Mouse (Mus musculus): ENCODE measurements around the gene Olfr1136. TPM values are rescaled to one million over a fixed set of nuclear protein-coding genes. Genes with fewer than 3 reads are reported as not detected.

Olfr1136 gene
- not detected in 2 replicates for polyA plus RNA-seq (2014; fragmentation: Nextera tagmentation; extraction: Ambion mirVana)

- H3K4me2 ChIP-seq (ENCODE audit: low read length): no peak within 1 kb of the TSS
- no peak for DNase-seq (ENCODE audit: low spot score)
- H3K27me3 ChIP-seq (replicated peaks; ENCODE audit: control insufficient read depth, insufficient read depth, low read length): no peaks in the 10 kb centered on the region
- H3K4me3 ChIP-seq (ENCODE audit: low read depth, low read length): no peak within 1 kb of the TSS
- H3K9ac ChIP-seq (ENCODE audit: low read length): no peak within 1 kb of the TSS
- H3K9me3 ChIP-seq (replicated peaks; ENCODE audit: control insufficient read depth, low read length): no peaks in the 10 kb centered on the region
- H3K27ac ChIP-seq (ENCODE audit: low read depth, low read length): no peak within 1 kb of the TSS
- H3K4me1 ChIP-seq (ENCODE audit: control insufficient read depth, insufficient read depth, low read length): no peaks in the 10 kb centered on the region
- no peaks in the 10 kb centered on the region for H3K36me3 ChIP-seq (ENCODE audit: control insufficient read depth, insufficient read depth, low read length)
- no peak for ATAC-seq
Observed at GRCm38 (mm10) chr2:87693847-87694246, at the start of gene Olfr1136. TSS of gene Olfr1136 (minus strand) at chr2:87693947.

GRCm38 (mm10) chr2:87743452-87743851, 49.7 kb upstream of the Olfr1136 start, which contains the start of gene Olfr1140:
TSS of gene Olfr1140 (plus strand) at chr2:87743752.
- DNase-seq (ENCODE audit: low spot score): no peak
- Histone ChIP-seq H3K36me3 (ENCODE audit: control insufficient read depth, insufficient read depth, low read length) (no peaks in the 10 kb centered on the region), H3K4me1 (ENCODE audit: control insufficient read depth, insufficient read depth, low read length) (no peaks in the 10 kb centered on the region), H3K27me3 (replicated peaks; ENCODE audit: control insufficient read depth, insufficient read depth, low read length) (no peaks in the 10 kb centered on the region), H3K9me3 (replicated peaks; ENCODE audit: control insufficient read depth, low read length) (no peaks in the 10 kb centered on the region), H3K4me2 (ENCODE audit: low read length) (no peak within 1 kb of the TSS), H3K9ac (ENCODE audit: low read length) (no peak within 1 kb of the TSS), H3K4me3 (ENCODE audit: low read depth, low read length) (no peak within 1 kb of the TSS), H3K27ac (ENCODE audit: low read depth, low read length) (no peak within 1 kb of the TSS)
- 77% methylated on average over 3 of the region's 3 CpGs for WGBS
- no peak for ATAC-seq

GRCm38 (mm10) chr2:87739878-87740277, 46.1 kb upstream of the Olfr1136 start, which contains the start of gene Olfr1138:
TSS of gene Olfr1138 (minus strand) at chr2:87739978.
- ATAC-seq: no peak
- DNase-seq (ENCODE audit: low spot score): no peak
- WGBS: 82% methylated on average over 1 of the region's 1 CpGs
- H3K9me3 ChIP-seq (replicated peaks; ENCODE audit: control insufficient read depth, low read length): no peaks in the 10 kb centered on the region
- H3K27ac ChIP-seq (ENCODE audit: low read depth, low read length): no peak within 1 kb of the TSS
- no peak within 1 kb of the TSS for H3K4me3 ChIP-seq (ENCODE audit: low read depth, low read length)
- no peaks in the 10 kb centered on the region for H3K36me3 ChIP-seq (ENCODE audit: control insufficient read depth, insufficient read depth, low read length)
- H3K4me2 ChIP-seq (ENCODE audit: low read length): no peak within 1 kb of the TSS
- no peak within 1 kb of the TSS for H3K9ac ChIP-seq (ENCODE audit: low read length)
- H3K4me1 ChIP-seq (ENCODE audit: control insufficient read depth, insufficient read depth, low read length): no peaks in the 10 kb centered on the region
- H3K27me3 ChIP-seq (replicated peaks; ENCODE audit: control insufficient read depth, insufficient read depth, low read length): no peaks in the 10 kb centered on the region

GRCm38 (mm10) chr2:87713079-87713478, 19.3 kb upstream of the Olfr1136 start, which contains the start of gene Olfr1137:
TSS of gene Olfr1137 (minus strand) at chr2:87713179.
- Histone ChIP-seq H3K27me3 (replicated peaks; ENCODE audit: control insufficient read depth, insufficient read depth, low read length) (no peaks in the 10 kb centered on the region), H3K27ac (ENCODE audit: low read depth, low read length) (no peak within 1 kb of the TSS), H3K4me1 (ENCODE audit: control insufficient read depth, insufficient read depth, low read length) (no peaks in the 10 kb centered on the region), H3K9me3 (replicated peaks; ENCODE audit: control insufficient read depth, low read length) (no peaks in the 10 kb centered on the region), H3K36me3 (ENCODE audit: control insufficient read depth, insufficient read depth, low read length) (no peaks in the 10 kb centered on the region), H3K4me3 (ENCODE audit: low read depth, low read length) (no peak within 1 kb of the TSS), H3K9ac (ENCODE audit: low read length) (no peak within 1 kb of the TSS), H3K4me2 (ENCODE audit: low read length) (no peak within 1 kb of the TSS)
- ATAC-seq (no peak), DNase-seq (ENCODE audit: low spot score) (no peak)

GRCm38 (mm10) chr2:87673564-87673963, 20.2 kb downstream of the Olfr1136 start, which contains the start of gene Olfr1135:
TSS of gene Olfr1135 (minus strand) at chr2:87673664.
- 13% methylated on average over 1 of the region's 1 CpGs for WGBS
- H3K9ac ChIP-seq (ENCODE audit: low read length): no peak within 1 kb of the TSS
- no peak for ATAC-seq

GRCm38 (mm10) chr2:87658360-87658759, 35.4 kb downstream of the Olfr1136 start, which contains the start of gene Olfr1134:
TSS of gene Olfr1134 (minus strand) at chr2:87658460.
- DNase-seq (ENCODE audit: low spot score) (no peak), ATAC-seq (no peak)
- no peak within 1 kb of the TSS for H3K27ac ChIP-seq (ENCODE audit: low read depth, low read length)
- H3K4me1 ChIP-seq (ENCODE audit: control insufficient read depth, insufficient read depth, low read length): no peaks in the 10 kb centered on the region
- 87% methylated on average over 2 of the region's 2 CpGs for WGBS
- no peaks in the 10 kb centered on the region for H3K36me3 ChIP-seq (ENCODE audit: control insufficient read depth, insufficient read depth, low read length)
- H3K9me3 ChIP-seq (replicated peaks; ENCODE audit: control insufficient read depth, low read length): no peaks in the 10 kb centered on the region
- H3K9ac ChIP-seq (ENCODE audit: low read length): no peak within 1 kb of the TSS
- no peak within 1 kb of the TSS for H3K4me2 ChIP-seq (ENCODE audit: low read length)
- H3K27me3 ChIP-seq (replicated peaks; ENCODE audit: control insufficient read depth, insufficient read depth, low read length): no peaks in the 10 kb centered on the region
- no peak within 1 kb of the TSS for H3K4me3 ChIP-seq (ENCODE audit: low read depth, low read length)

More at GRCm38 (mm10) chr2:87673564-87673963, 20.2 kb downstream of the Olfr1136 start, which contains the start of gene Olfr1135:
- Histone ChIP-seq H3K4me1 (ENCODE audit: control insufficient read depth, insufficient read depth, low read length) (no peaks in the 10 kb centered on the region), H3K4me3 (ENCODE audit: low read depth, low read length) (no peak within 1 kb of the TSS), H3K27me3 (replicated peaks; ENCODE audit: control insufficient read depth, insufficient read depth, low read length) (no peaks in the 10 kb centered on the region), H3K27ac (ENCODE audit: low read depth, low read length) (no peak within 1 kb of the TSS), H3K4me2 (ENCODE audit: low read length) (no peak within 1 kb of the TSS), H3K9me3 (replicated peaks; ENCODE audit: control insufficient read depth, low read length) (no peaks in the 10 kb centered on the region), H3K36me3 (ENCODE audit: control insufficient read depth, insufficient read depth, low read length) (no peaks in the 10 kb centered on the region)
- DNase-seq (ENCODE audit: low spot score): no peak

- Histone ChIP-seq H3K27ac (ENCODE audit: low read depth, low read length) (no peak within 1 kb of the TSS), H3K9ac (ENCODE audit: low read length) (no peak within 1 kb of the TSS), H3K36me3 (ENCODE audit: control insufficient read depth, insufficient read depth, low read length) (no peaks in the 10 kb centered on the region), H3K4me3 (ENCODE audit: low read depth, low read length) (no peak within 1 kb of the TSS), H3K4me1 (ENCODE audit: control insufficient read depth, insufficient read depth, low read length) (no peaks in the 10 kb centered on the region), H3K9me3 (replicated peaks; ENCODE audit: control insufficient read depth, low read length) (no peaks in the 10 kb centered on the region), H3K4me2 (ENCODE audit: low read length) (no peak within 1 kb of the TSS), H3K27me3 (replicated peaks; ENCODE audit: control insufficient read depth, insufficient read depth, low read length) (no peaks in the 10 kb centered on the region)
- DNase-seq (ENCODE audit: low spot score) (no peak), ATAC-seq (no peak)
Observed at GRCm38 (mm10) chr2:87647274-87647673, 46.5 kb downstream of the Olfr1136 start, which contains the start of gene Olfr1133. TSS of gene Olfr1133 (minus strand) at chr2:87647374.

Other genes starting within 250 kb of the Olfr1136 start
- gene Olfr1126, start 240.0 kb downstream of the Olfr1136 start, polyA plus RNA-seq (2014; fragmentation: Nextera tagmentation; extraction: Ambion mirVana): not detected in 2 replicates
- gene Pramel7, start 196.9 kb downstream of the Olfr1136 start, polyA plus RNA-seq (2014; fragmentation: Nextera tagmentation; extraction: Ambion mirVana): not detected in 2 replicates
- not detected in 2 replicates for gene Pramel6, start 187.4 kb downstream of the Olfr1136 start, polyA plus RNA-seq (2014; fragmentation: Nextera tagmentation; extraction: Ambion mirVana)
- gene Olfr153, start 162.2 kb downstream of the Olfr1136 start, polyA plus RNA-seq (2014; fragmentation: Nextera tagmentation; extraction: Ambion mirVana): not detected in 2 replicates
- not detected in 2 replicates for gene Olfr1128, start 148.4 kb downstream of the Olfr1136 start, polyA plus RNA-seq (2014; fragmentation: Nextera tagmentation; extraction: Ambion mirVana)
- gene Olfr1129, start 120.0 kb downstream of the Olfr1136 start, polyA plus RNA-seq (2014; fragmentation: Nextera tagmentation; extraction: Ambion mirVana): not detected in 2 replicates
- not detected in 2 replicates for gene Olfr1130, start 87.7 kb downstream of the Olfr1136 start, polyA plus RNA-seq (2014; fragmentation: Nextera tagmentation; extraction: Ambion mirVana)
- gene Olfr1131, start 66.8 kb downstream of the Olfr1136 start, polyA plus RNA-seq (2014; fragmentation: Nextera tagmentation; extraction: Ambion mirVana): not detected in 2 replicates
- not detected in 2 replicates for gene Olfr1132, start 56.4 kb downstream of the Olfr1136 start, polyA plus RNA-seq (2014; fragmentation: Nextera tagmentation; extraction: Ambion mirVana)
- not detected in 2 replicates for gene Olfr1133, start 46.6 kb downstream of the Olfr1136 start, polyA plus RNA-seq (2014; fragmentation: Nextera tagmentation; extraction: Ambion mirVana)
- gene Olfr1134, start 35.5 kb downstream of the Olfr1136 start, polyA plus RNA-seq (2014; fragmentation: Nextera tagmentation; extraction: Ambion mirVana): not detected in 2 replicates
- not detected in 2 replicates for gene Olfr1135, start 20.3 kb downstream of the Olfr1136 start, polyA plus RNA-seq (2014; fragmentation: Nextera tagmentation; extraction: Ambion mirVana)
- not detected in 2 replicates for gene Olfr1137, start 19.2 kb upstream of the Olfr1136 start, polyA plus RNA-seq (2014; fragmentation: Nextera tagmentation; extraction: Ambion mirVana)
- not detected in 2 replicates for gene Olfr1138, start 46.0 kb upstream of the Olfr1136 start, polyA plus RNA-seq (2014; fragmentation: Nextera tagmentation; extraction: Ambion mirVana)
- not detected in 2 replicates for gene Olfr1140, start 49.8 kb upstream of the Olfr1136 start, polyA plus RNA-seq (2014; fragmentation: Nextera tagmentation; extraction: Ambion mirVana)
- not detected in 2 replicates for gene Olfr1141, start 60.0 kb upstream of the Olfr1136 start, polyA plus RNA-seq (2014; fragmentation: Nextera tagmentation; extraction: Ambion mirVana)
- gene Olfr152, start 85.5 kb upstream of the Olfr1136 start, polyA plus RNA-seq (2014; fragmentation: Nextera tagmentation; extraction: Ambion mirVana): not detected in 2 replicates
- gene Olfr1143, start 106.6 kb upstream of the Olfr1136 start, polyA plus RNA-seq (2014; fragmentation: Nextera tagmentation; extraction: Ambion mirVana): not detected in 2 replicates
- gene Olfr1145, start 115.9 kb upstream of the Olfr1136 start, polyA plus RNA-seq (2014; fragmentation: Nextera tagmentation; extraction: Ambion mirVana): not detected in 2 replicates
- not detected in 2 replicates for gene Olfr1148, start 136.6 kb upstream of the Olfr1136 start, polyA plus RNA-seq (2014; fragmentation: Nextera tagmentation; extraction: Ambion mirVana)
- gene Olfr1150-ps1, start 150.0 kb upstream of the Olfr1136 start, polyA plus RNA-seq (2014; fragmentation: Nextera tagmentation; extraction: Ambion mirVana): not detected in 2 replicates
- gene Olfr1151, start 161.9 kb upstream of the Olfr1136 start, polyA plus RNA-seq (2014; fragmentation: Nextera tagmentation; extraction: Ambion mirVana): not detected in 2 replicates
- gene Olfr1152, start 172.5 kb upstream of the Olfr1136 start, polyA plus RNA-seq (2014; fragmentation: Nextera tagmentation; extraction: Ambion mirVana): not detected in 2 replicates
- gene Olfr1153, start 201.0 kb upstream of the Olfr1136 start, polyA plus RNA-seq (2014; fragmentation: Nextera tagmentation; extraction: Ambion mirVana): not detected in 2 replicates
- gene Olfr1154, start 211.2 kb upstream of the Olfr1136 start, polyA plus RNA-seq (2014; fragmentation: Nextera tagmentation; extraction: Ambion mirVana): not detected in 2 replicates